Mouse (Mus musculus): ENCODE measurements around the gene Opcml. TPM values are rescaled to one million over a fixed set of nuclear protein-coding genes. Genes with fewer than 3 reads are reported as not detected.

Opcml gene
- polyA plus RNA-seq, 1 experiment from 2014 or later = 6.1 TPM

GRCm38 (mm10) chr9:28613683-28614620 lies 823.4 kb downstream of the Opcml start:
- 37% methylated on average over 6 of the region's 6 CpGs for WGBS
- H3K9me3 ChIP-seq (replicated peaks; ENCODE audit: control insufficient read depth, low read length) = no peaks in the 10 kb centered on the region
- 0 out of 2 replicates have a peak overlapping the region, but pooled peaks have one; percentile 4 for H3K4me2 ChIP-seq (ENCODE audit: low read depth, low read length)
- no peak overlapping the region for H3K27ac ChIP-seq (ENCODE audit: low read length)
- peaks cover 8% of the 10 kb centered on the region for H3K4me1 ChIP-seq (ENCODE audit: control insufficient read depth, insufficient read depth, low read length)
- no peak overlapping the region for H3K4me3 ChIP-seq (ENCODE audit: low read length)
- H3K36me3 ChIP-seq (ENCODE audit: control insufficient read depth, insufficient read depth) = no peaks in the 10 kb centered on the region
- no peak for ATAC-seq (replicated peaks; ENCODE audit: extremely low read depth, insufficient read depth, low FRiP score)
- H3K27me3 ChIP-seq (ENCODE audit: control insufficient read depth, insufficient read depth, low read length) = no peaks in the 10 kb centered on the region
- H3K9ac ChIP-seq (ENCODE audit: low read length) = no peak overlapping the region

GRCm38 (mm10) chr9:28615447-28615846 lies 824.9 kb downstream of the Opcml start:
- no peak overlapping the region for H3K27ac ChIP-seq (ENCODE audit: low read length)
- H3K36me3 ChIP-seq (ENCODE audit: control insufficient read depth, insufficient read depth) = no peaks in the 10 kb centered on the region
- peaks cover 8% of the 10 kb centered on the region for H3K4me1 ChIP-seq (ENCODE audit: control insufficient read depth, insufficient read depth, low read length)
- no peaks in the 10 kb centered on the region for H3K9me3 ChIP-seq (replicated peaks; ENCODE audit: control insufficient read depth, low read length)
- no peak overlapping the region for H3K4me3 ChIP-seq (ENCODE audit: low read length)
- no peak overlapping the region for H3K9ac ChIP-seq (ENCODE audit: low read length)
- ATAC-seq (replicated peaks; ENCODE audit: extremely low read depth, insufficient read depth, low FRiP score) = no peak
- H3K4me2 ChIP-seq (ENCODE audit: low read depth, low read length) = no peak overlapping the region
- H3K27me3 ChIP-seq (ENCODE audit: control insufficient read depth, insufficient read depth, low read length) = no peaks in the 10 kb centered on the region

- 65% methylated on average over 1 of the region's 1 CpGs for WGBS
- Histone ChIP-seq H3K4me1 (ENCODE audit: control insufficient read depth, insufficient read depth, low read length) (peaks cover 8% of the 10 kb centered on the region), H3K9ac (ENCODE audit: low read length) (no peak overlapping the region), H3K9me3 (replicated peaks; ENCODE audit: control insufficient read depth, low read length) (no peaks in the 10 kb centered on the region), H3K4me2 (ENCODE audit: low read depth, low read length) (no peak overlapping the region), H3K4me3 (ENCODE audit: low read length) (no peak overlapping the region), H3K27ac (ENCODE audit: low read length) (no peak overlapping the region), H3K27me3 (ENCODE audit: control insufficient read depth, insufficient read depth, low read length) (no peaks in the 10 kb centered on the region), H3K36me3 (ENCODE audit: control insufficient read depth, insufficient read depth) (no peaks in the 10 kb centered on the region)
- ATAC-seq (replicated peaks; ENCODE audit: extremely low read depth, insufficient read depth, low FRiP score) = no peak
These were observed 827.1 kb downstream of the Opcml start for GRCm38 (mm10) chr9:28617666-28618065.

GRCm38 (mm10) chr9:28618186-28618892 lies 827.8 kb downstream of the Opcml start:
- 71% methylated on average over 2 of the region's 2 CpGs for WGBS
- Histone ChIP-seq H3K4me2 (ENCODE audit: low read depth, low read length) (no peak overlapping the region), H3K4me3 (ENCODE audit: low read length) (no peak overlapping the region), H3K27me3 (ENCODE audit: control insufficient read depth, insufficient read depth, low read length) (no peaks in the 10 kb centered on the region), H3K27ac (ENCODE audit: low read length) (no peak overlapping the region), H3K9me3 (replicated peaks; ENCODE audit: control insufficient read depth, low read length) (no peaks in the 10 kb centered on the region), H3K4me1 (ENCODE audit: control insufficient read depth, insufficient read depth, low read length) (peaks cover 8% of the 10 kb centered on the region), H3K9ac (ENCODE audit: low read length) (no peak overlapping the region), H3K36me3 (ENCODE audit: control insufficient read depth, insufficient read depth) (no peaks in the 10 kb centered on the region)
- ATAC-seq (replicated peaks; ENCODE audit: extremely low read depth, insufficient read depth, low FRiP score) = no peak

GRCm38 (mm10) chr9:28621939-28622338 lies 831.4 kb downstream of the Opcml start:
- no peak overlapping the region for H3K4me3 ChIP-seq (ENCODE audit: low read length)
- H3K27me3 ChIP-seq (ENCODE audit: control insufficient read depth, insufficient read depth, low read length) = no peaks in the 10 kb centered on the region
- H3K36me3 ChIP-seq (ENCODE audit: control insufficient read depth, insufficient read depth) = no peaks in the 10 kb centered on the region
- H3K4me1 ChIP-seq (ENCODE audit: control insufficient read depth, insufficient read depth, low read length) = no peaks in the 10 kb centered on the region
- H3K27ac ChIP-seq (ENCODE audit: low read length) = no peak overlapping the region
- no peak overlapping the region for H3K4me2 ChIP-seq (ENCODE audit: low read depth, low read length)
- H3K9me3 ChIP-seq (replicated peaks; ENCODE audit: control insufficient read depth, low read length) = no peaks in the 10 kb centered on the region
- no peak overlapping the region for H3K9ac ChIP-seq (ENCODE audit: low read length)
- WGBS = 89% methylated on average over 1 of the region's 1 CpGs
- no peak for ATAC-seq (replicated peaks; ENCODE audit: extremely low read depth, insufficient read depth, low FRiP score)

GRCm38 (mm10) chr9:28624870-28625269 lies 834.3 kb downstream of the Opcml start:
- no peaks in the 10 kb centered on the region for H3K4me1 ChIP-seq (ENCODE audit: control insufficient read depth, insufficient read depth, low read length)
- no peak overlapping the region for H3K9ac ChIP-seq (ENCODE audit: low read length)
- no peaks in the 10 kb centered on the region for H3K9me3 ChIP-seq (replicated peaks; ENCODE audit: control insufficient read depth, low read length)
- H3K4me3 ChIP-seq (ENCODE audit: low read length) = no peak overlapping the region
- no peaks in the 10 kb centered on the region for H3K27me3 ChIP-seq (ENCODE audit: control insufficient read depth, insufficient read depth, low read length)
- ATAC-seq (replicated peaks; ENCODE audit: extremely low read depth, insufficient read depth, low FRiP score) = no peak
- H3K36me3 ChIP-seq (ENCODE audit: control insufficient read depth, insufficient read depth) = no peaks in the 10 kb centered on the region
- WGBS = 72% methylated on average over 10 of the region's 10 CpGs
- H3K4me2 ChIP-seq (ENCODE audit: low read depth, low read length) = no peak overlapping the region
- H3K27ac ChIP-seq (ENCODE audit: low read length) = no peak overlapping the region

- H3K27me3 ChIP-seq (ENCODE audit: control insufficient read depth, insufficient read depth, low read length) = no peaks in the 10 kb centered on the region
- H3K9me3 ChIP-seq (replicated peaks; ENCODE audit: control insufficient read depth, low read length) = no peaks in the 10 kb centered on the region
- no peak overlapping the region for H3K4me2 ChIP-seq (ENCODE audit: low read depth, low read length)
- H3K36me3 ChIP-seq (ENCODE audit: control insufficient read depth, insufficient read depth) = no peaks in the 10 kb centered on the region
- H3K4me1 ChIP-seq (ENCODE audit: control insufficient read depth, insufficient read depth, low read length) = no peaks in the 10 kb centered on the region
- H3K27ac ChIP-seq (ENCODE audit: low read length) = no peak overlapping the region
- no peak overlapping the region for H3K4me3 ChIP-seq (ENCODE audit: low read length)
- H3K9ac ChIP-seq (ENCODE audit: low read length) = no peak overlapping the region
- ATAC-seq (replicated peaks; ENCODE audit: extremely low read depth, insufficient read depth, low FRiP score) = no peak
These were observed 852.2 kb downstream of the Opcml start for GRCm38 (mm10) chr9:28642766-28643165.

- Histone ChIP-seq H3K36me3 (ENCODE audit: control insufficient read depth, insufficient read depth) (no peaks in the 10 kb centered on the region), H3K9me3 (replicated peaks; ENCODE audit: control insufficient read depth, low read length) (no peaks in the 10 kb centered on the region), H3K4me2 (ENCODE audit: low read depth, low read length) (no peak overlapping the region), H3K27me3 (ENCODE audit: control insufficient read depth, insufficient read depth, low read length) (no peaks in the 10 kb centered on the region), H3K9ac (ENCODE audit: low read length) (no peak overlapping the region), H3K4me3 (ENCODE audit: low read length) (no peak overlapping the region), H3K27ac (ENCODE audit: low read length) (no peak overlapping the region), H3K4me1 (ENCODE audit: control insufficient read depth, insufficient read depth, low read length) (no peaks in the 10 kb centered on the region)
- WGBS = 51% methylated on average over 2 of the region's 2 CpGs
- no peak for ATAC-seq (replicated peaks; ENCODE audit: extremely low read depth, insufficient read depth, low FRiP score)
These were observed 853.5 kb downstream of the Opcml start for GRCm38 (mm10) chr9:28644063-28644462.

- H3K4me2 ChIP-seq (ENCODE audit: low read depth, low read length) = no peak overlapping the region
- no peak overlapping the region for H3K9ac ChIP-seq (ENCODE audit: low read length)
- no peaks in the 10 kb centered on the region for H3K4me1 ChIP-seq (ENCODE audit: control insufficient read depth, insufficient read depth, low read length)
- no peak for ATAC-seq (replicated peaks; ENCODE audit: extremely low read depth, insufficient read depth, low FRiP score)
- no peaks in the 10 kb centered on the region for H3K27me3 ChIP-seq (ENCODE audit: control insufficient read depth, insufficient read depth, low read length)
- no peaks in the 10 kb centered on the region for H3K36me3 ChIP-seq (ENCODE audit: control insufficient read depth, insufficient read depth)
- H3K4me3 ChIP-seq (ENCODE audit: low read length) = no peak overlapping the region
- 70% methylated on average over 4 of the region's 4 CpGs for WGBS
- no peaks in the 10 kb centered on the region for H3K9me3 ChIP-seq (replicated peaks; ENCODE audit: control insufficient read depth, low read length)
- H3K27ac ChIP-seq (ENCODE audit: low read length) = no peak overlapping the region
These were observed 859.5 kb downstream of the Opcml start for GRCm38 (mm10) chr9:28650089-28650488.

Measured in heart, embryonic 16.5 days (tissue).